Mouse (Mus musculus): ENCODE data around the gene Rexo2.
"Not testable (repeated sequence)": the region's sequence is repeated elsewhere in the genome, so short reads cannot be mapped to it uniquely, and the experiment has no call there.

Gene Rexo2

GRCm38 (mm10) chr9:48478808-48479207 lies 1.6 kb downstream of the Rexo2 start:
- TF ChIP-seq POU5F1 (IDR thresholded peaks at IDR 0.05; ENCODE audit: borderline replicate concordance, low read length) (no peak), NANOG (IDR thresholded peaks at IDR 0.05; ENCODE audit: borderline replicate concordance, low read length) (no peak), CTCF (conservative IDR thresholded peaks at IDR 0.05; ENCODE audit: low read length) (no peak)
- Histone ChIP-seq H3K27me3 (ENCODE audit: insufficient read depth, low read length) (peaks cover 6% of the 10 kb centered on the region; the same call in 1 of the 2 replicates), H3K4me3 (replicated peaks; ENCODE audit: low read length) (no peak overlapping the region), H3K36me3 (ENCODE audit: insufficient read depth, low read length) (peaks cover 42% of the 10 kb centered on the region), H3K9me3 (ENCODE audit: low read length) (no peaks in the 10 kb centered on the region), H3K4me1 (replicated peaks; ENCODE audit: low read depth, low read length) (peaks cover 40% of the 10 kb centered on the region)

GRCm38 (mm10) chr9:48476236-48477165 lies 3.9 kb downstream of the Rexo2 start:
- Histone ChIP-seq H3K4me3 (replicated peaks; ENCODE audit: low read length) (no peak overlapping the region), H3K4me1 (replicated peaks; ENCODE audit: low read depth, low read length) (peaks cover 58% of the 10 kb centered on the region), H3K9me3 (ENCODE audit: low read length) (no peaks in the 10 kb centered on the region), H3K27me3 (ENCODE audit: insufficient read depth, low read length) (peaks cover 6% of the 10 kb centered on the region; the same call in 1 of the 2 replicates), H3K36me3 (ENCODE audit: insufficient read depth, low read length) (peaks cover 53% of the 10 kb centered on the region)
- TF ChIP-seq CTCF (conservative IDR thresholded peaks at IDR 0.05; ENCODE audit: low read length) (no peak), NANOG (IDR thresholded peaks at IDR 0.05; ENCODE audit: borderline replicate concordance, low read length) (no peak), POU5F1 (IDR thresholded peaks at IDR 0.05; ENCODE audit: borderline replicate concordance, low read length) (no peak)

GRCm38 (mm10) chr9:48474367-48474766 lies 6.1 kb downstream of the Rexo2 start:
- Histone ChIP-seq H3K36me3 (ENCODE audit: insufficient read depth, low read length) (peaks cover 74% of the 10 kb centered on the region), H3K9me3 (ENCODE audit: low read length) (no peaks in the 10 kb centered on the region), H3K4me3 (replicated peaks; ENCODE audit: low read length) (peak overlapping the region; percentile 35; the same call in 1 of the 2 replicates), H3K4me1 (replicated peaks; ENCODE audit: low read depth, low read length) (peaks cover 56% of the 10 kb centered on the region), H3K27me3 (ENCODE audit: insufficient read depth, low read length) (no peaks in the 10 kb centered on the region)
- no peak for TF ChIP-seq NANOG (IDR thresholded peaks at IDR 0.05; ENCODE audit: borderline replicate concordance, low read length)
- no peak for TF ChIP-seq CTCF (conservative IDR thresholded peaks at IDR 0.05; ENCODE audit: low read length)
- no peak for TF ChIP-seq POU5F1 (IDR thresholded peaks at IDR 0.05; ENCODE audit: borderline replicate concordance, low read length)

- Histone ChIP-seq H3K4me3 (replicated peaks; ENCODE audit: low read length) (no peak overlapping the region), H3K4me1 (replicated peaks; ENCODE audit: low read depth, low read length) (peaks cover 63% of the 10 kb centered on the region), H3K27me3 (ENCODE audit: insufficient read depth, low read length) (no peaks in the 10 kb centered on the region), H3K9me3 (ENCODE audit: low read length) (no peaks in the 10 kb centered on the region), H3K36me3 (ENCODE audit: insufficient read depth, low read length) (peaks cover 75% of the 10 kb centered on the region)
- TF ChIP-seq NANOG (IDR thresholded peaks at IDR 0.05; ENCODE audit: borderline replicate concordance, low read length): no peak
- no peak for TF ChIP-seq POU5F1 (IDR thresholded peaks at IDR 0.05; ENCODE audit: borderline replicate concordance, low read length)
- no peak for TF ChIP-seq CTCF (conservative IDR thresholded peaks at IDR 0.05; ENCODE audit: low read length)
Observed at GRCm38 (mm10) chr9:48473131-48473530, 7.3 kb downstream of the Rexo2 start.

- no peaks in the 10 kb centered on the region for H3K9me3 ChIP-seq (ENCODE audit: low read length)
- H3K4me3 ChIP-seq (replicated peaks; ENCODE audit: low read length): peak overlapping the region; percentile 29; the same call in 1 of the 2 replicates
- TF ChIP-seq CTCF (conservative IDR thresholded peaks at IDR 0.05; ENCODE audit: low read length) (no peak), POU5F1 (IDR thresholded peaks at IDR 0.05; ENCODE audit: borderline replicate concordance, low read length) (no peak), NANOG (IDR thresholded peaks at IDR 0.05; ENCODE audit: borderline replicate concordance, low read length) (peak; percentile 31; the same call in 1 of the 2 replicates)
- no peaks in the 10 kb centered on the region for H3K27me3 ChIP-seq (ENCODE audit: insufficient read depth, low read length)
- peaks cover 67% of the 10 kb centered on the region for H3K4me1 ChIP-seq (replicated peaks; ENCODE audit: low read depth, low read length)
- H3K36me3 ChIP-seq (ENCODE audit: insufficient read depth, low read length): peaks cover 73% of the 10 kb centered on the region
Observed at GRCm38 (mm10) chr9:48472441-48473025, 7.9 kb downstream of the Rexo2 start.

GRCm38 (mm10) chr9:48467471-48467870 lies 13.0 kb downstream of the Rexo2 start:
- H3K9me3 ChIP-seq (ENCODE audit: low read length); H3K27me3 ChIP-seq (ENCODE audit: insufficient read depth, low read length); H3K4me3 ChIP-seq (replicated peaks; ENCODE audit: low read length): not testable (repeated sequence)
- Histone ChIP-seq H3K36me3 (ENCODE audit: insufficient read depth, low read length) (peaks cover 52% of the 10 kb centered on the region), H3K4me1 (replicated peaks; ENCODE audit: low read depth, low read length) (peaks cover 40% of the 10 kb centered on the region)

GRCm38 (mm10) chr9:48466804-48467203 lies 13.6 kb downstream of the Rexo2 start:
- TF ChIP-seq CTCF (conservative IDR thresholded peaks at IDR 0.05; ENCODE audit: low read length): peak; percentile 97
- no peak for TF ChIP-seq NANOG (IDR thresholded peaks at IDR 0.05; ENCODE audit: borderline replicate concordance, low read length)
- TF ChIP-seq POU5F1 (IDR thresholded peaks at IDR 0.05; ENCODE audit: borderline replicate concordance, low read length): no peak

GRCm38 (mm10) chr9:48465671-48466070 lies 14.8 kb downstream of the Rexo2 start:
- Histone ChIP-seq H3K4me1 (replicated peaks; ENCODE audit: low read depth, low read length) (peaks cover 25% of the 10 kb centered on the region), H3K27me3 (ENCODE audit: insufficient read depth, low read length) (no peaks in the 10 kb centered on the region), H3K4me3 (replicated peaks; ENCODE audit: low read length) (no peak overlapping the region), H3K9me3 (ENCODE audit: low read length) (0 out of 2 replicates have a peak, but pooled peaks cover 4% of the 10 kb centered on the region), H3K36me3 (ENCODE audit: insufficient read depth, low read length) (peaks cover 42% of the 10 kb centered on the region)
- TF ChIP-seq NANOG (IDR thresholded peaks at IDR 0.05; ENCODE audit: borderline replicate concordance, low read length) (no peak), CTCF (conservative IDR thresholded peaks at IDR 0.05; ENCODE audit: low read length) (peak; percentile 93)

More at GRCm38 (mm10) chr9:48466804-48467203, 13.6 kb downstream of the Rexo2 start:
- Histone ChIP-seq H3K27me3 (ENCODE audit: insufficient read depth, low read length) (no peaks in the 10 kb centered on the region), H3K4me3 (replicated peaks; ENCODE audit: low read length) (no peak overlapping the region), H3K36me3 (ENCODE audit: insufficient read depth, low read length) (peaks cover 52% of the 10 kb centered on the region), H3K9me3 (ENCODE audit: low read length) (0 out of 2 replicates have a peak, but pooled peaks cover 4% of the 10 kb centered on the region), H3K4me1 (replicated peaks; ENCODE audit: low read depth, low read length) (peaks cover 33% of the 10 kb centered on the region)
